Mouse (Mus musculus) cortical plate, adult 2 months (tissue): Measurements from ENCODE around the gene Hrh1. TPM values are rescaled to one million over a fixed set of nuclear protein-coding genes. Genes with fewer than 3 reads are reported as not detected.

Experiments used
- H3K27ac ChIP-seq: fragments of 200-500 bp; 2 replicates; pipeline ENCODE4 v1.5.1; 2012; ENCODE audit warnings: low read length, control low read depth, inconsistent platforms; ENCODE audit not compliant: insufficient read depth
- H3K4me1 ChIP-seq: fragments of 200-500 bp; 2 replicates; pipeline ENCODE4 v1.6.1; 2011; ENCODE audit warnings: low read length; ENCODE audit not compliant: control insufficient read depth, insufficient read depth
- H3K4me3 ChIP-seq: fragments of 200-500 bp; 2 replicates; pipeline ENCODE4 v1.5.1; 2011; ENCODE audit warnings: mild to moderate bottlenecking, low read length, control low read depth; ENCODE audit not compliant: insufficient read depth
- CTCF ChIP-seq: fragments of 200-500 bp; IDR thresholded peaks from 2 replicates; pipeline ENCODE4 v1.5.1; 2011; ENCODE audit warnings: mild to moderate bottlenecking, control low read depth, low read length; ENCODE audit not compliant: insufficient read depth; ENCODE audit errors: extremely low read depth
- POLR2A ChIP-seq: fragments of 200-500 bp; IDR thresholded peaks from 2 replicates; pipeline ENCODE4 v1.6.1; 2011; ENCODE audit warnings: mild to moderate bottlenecking, low read length, control low read depth; ENCODE audit not compliant: insufficient read depth; ENCODE audit errors: extremely low read depth
- polyA plus RNA-seq: library from polyadenylated mRNA; depleted of rRNA; stranded (reverse); fragments of >200 nt; gene quantifications from 2 replicates; pipeline ENCODE4 v1.2.3, GENCODE M21; 2012; rRNA removed

Gene Hrh1
- 18.8 and 19.5 TPM in 2 replicates for polyA plus RNA-seq

DNA sequence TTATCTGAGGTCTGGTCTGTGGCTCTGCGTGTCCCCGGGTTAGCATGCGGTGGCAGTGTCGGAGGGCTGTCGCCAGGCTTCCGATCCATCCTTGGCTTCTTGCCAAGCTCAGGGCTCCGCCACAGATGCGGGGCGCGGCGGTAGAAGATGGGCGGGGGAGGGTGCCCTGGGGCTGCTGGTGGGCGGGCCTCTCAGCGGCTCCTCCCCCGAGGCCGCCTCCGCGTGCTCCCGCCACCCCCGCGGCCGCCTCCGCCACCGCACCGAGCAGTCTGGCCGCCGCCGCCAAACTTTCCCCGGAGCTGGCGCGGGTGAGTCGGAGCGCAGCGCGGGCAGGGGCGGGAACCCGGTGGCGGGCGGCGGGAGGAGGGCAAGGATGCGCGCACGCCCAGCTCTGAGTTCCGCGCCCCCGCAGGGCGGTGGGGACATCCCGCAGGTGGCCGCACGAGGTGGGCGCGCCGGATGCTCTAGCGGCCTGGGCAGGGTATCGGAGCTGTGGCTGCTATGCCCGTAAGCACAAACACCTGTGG lies at the start of gene Hrh1:
Gene Hrh1, plus strand, starts transcription at position 246 of the 527 bp plus-strand sequence.
- Histone ChIP-seq H3K4me1 (peaks cover 4% of the 10 kb centered on the region; the same call in 1 of the 2 replicates), H3K4me3 (peak within 1 kb of the TSS; percentile 41), H3K27ac (peak within 1 kb of the TSS; percentile 24)
- TF ChIP-seq POLR2A: no peak
- no peak for TF ChIP-seq CTCF

GRCm38 (mm10) chr6:114354635-114355034 lies 43.1 kb upstream of the Hrh1 start:
- no peak for TF ChIP-seq POLR2A
- TF ChIP-seq CTCF: no peak
- H3K27ac ChIP-seq: no peak overlapping the region
- H3K4me1 ChIP-seq: 0 out of 2 replicates have a peak, but pooled peaks cover 1% of the 10 kb centered on the region
- H3K4me3 ChIP-seq: no peak overlapping the region

- Histone ChIP-seq H3K27ac (no peak overlapping the region), H3K4me1 (0 out of 2 replicates have a peak, but pooled peaks cover 1% of the 10 kb centered on the region), H3K4me3 (no peak overlapping the region)
- no peak for TF ChIP-seq POLR2A
These were observed 39.6 kb upstream of the Hrh1 start for GRCm38 (mm10) chr6:114358171-114358570.

GRCm38 (mm10) chr6:114362355-114362754 lies 35.4 kb upstream of the Hrh1 start:
- Histone ChIP-seq H3K4me1 (peaks cover 5% of the 10 kb centered on the region), H3K4me3 (no peak overlapping the region), H3K27ac (no peak overlapping the region)
- TF ChIP-seq CTCF: no peak
- no peak for TF ChIP-seq POLR2A

GRCm38 (mm10) chr6:114363740-114364139 lies 34.0 kb upstream of the Hrh1 start:
- TF ChIP-seq CTCF: no peak
- no peak for TF ChIP-seq POLR2A
- Histone ChIP-seq H3K4me1 (peaks cover 8% of the 10 kb centered on the region), H3K4me3 (no peak overlapping the region), H3K27ac (no peak overlapping the region)

DNA sequence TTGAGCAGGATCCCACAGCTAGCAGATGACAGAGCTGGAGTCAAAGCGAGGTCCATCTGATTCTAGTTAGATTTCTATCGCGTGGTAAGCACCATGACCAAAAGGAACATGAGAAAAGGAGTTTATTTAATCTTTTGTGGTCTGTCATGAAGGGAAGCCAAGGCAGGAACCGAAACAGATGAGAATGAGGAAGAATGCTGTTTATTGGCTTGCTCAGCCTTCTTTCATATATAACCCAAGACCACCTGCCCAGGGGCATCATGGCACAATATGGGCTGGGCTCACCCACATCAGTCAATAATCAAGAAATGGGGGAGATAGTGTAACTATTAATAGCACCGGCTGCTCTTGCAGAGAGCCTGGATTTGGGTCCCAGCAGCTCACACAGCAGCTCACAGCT lies 33.0 kb upstream of the Hrh1 start:
- Histone ChIP-seq H3K27ac (no peak overlapping the region), H3K4me1 (peaks cover 11% of the 10 kb centered on the region), H3K4me3 (no peak overlapping the region)
- no peak for TF ChIP-seq POLR2A
- TF ChIP-seq CTCF: no peak

GRCm38 (mm10) chr6:114366191-114366590 lies 31.5 kb upstream of the Hrh1 start:
- Histone ChIP-seq H3K4me1 (peaks cover 11% of the 10 kb centered on the region), H3K27ac (no peak overlapping the region), H3K4me3 (no peak overlapping the region)
- no peak for TF ChIP-seq CTCF
- TF ChIP-seq POLR2A: no peak

- H3K4me1 ChIP-seq: peaks cover 11% of the 10 kb centered on the region
- H3K27ac ChIP-seq: no peak overlapping the region
- H3K4me3 ChIP-seq: no peak overlapping the region
- TF ChIP-seq CTCF: no peak
- TF ChIP-seq POLR2A: no peak
These were observed 30.1 kb upstream of the Hrh1 start for GRCm38 (mm10) chr6:114367681-114368080.

- H3K4me1 ChIP-seq: peaks cover 11% of the 10 kb centered on the region
- TF ChIP-seq POLR2A (no peak), CTCF (no peak)
- H3K27ac ChIP-seq: no peak overlapping the region
- H3K4me3 ChIP-seq: no peak overlapping the region
These were observed 29.5 kb upstream of the Hrh1 start for GRCm38 (mm10) chr6:114368196-114368595.

DNA sequence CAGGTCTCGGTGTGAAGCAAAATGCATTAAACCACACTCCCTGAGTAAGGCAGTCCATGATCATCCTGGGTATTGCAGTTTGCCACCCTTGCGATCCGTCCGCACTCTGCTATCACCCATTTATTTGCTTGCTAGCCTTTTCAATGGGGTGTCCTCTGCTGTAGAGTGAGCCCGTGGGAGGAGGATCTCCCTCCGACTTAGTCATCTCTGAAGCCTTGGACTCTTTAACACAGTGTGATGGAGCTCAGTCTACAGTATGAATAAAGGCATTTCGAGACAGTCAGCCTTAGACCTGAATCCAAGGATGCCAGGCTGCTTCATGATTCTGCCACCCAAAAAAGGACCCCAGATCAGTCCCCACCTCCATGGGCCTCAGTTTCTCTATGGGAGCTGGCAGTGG lies 25.0 kb upstream of the Hrh1 start:
- no peak overlapping the region for H3K4me3 ChIP-seq
- no peak overlapping the region for H3K27ac ChIP-seq
- peaks cover 6% of the 10 kb centered on the region for H3K4me1 ChIP-seq
- TF ChIP-seq CTCF (no peak), POLR2A (no peak)

- Histone ChIP-seq H3K4me1 (no peaks in the 10 kb centered on the region), H3K4me3 (no peak overlapping the region), H3K27ac (no peak overlapping the region)
- TF ChIP-seq POLR2A: no peak
- no peak for TF ChIP-seq CTCF
These were observed 16.9 kb upstream of the Hrh1 start for GRCm38 (mm10) chr6:114380872-114381271.

GRCm38 (mm10) chr6:114387320-114387719 lies 10.4 kb upstream of the Hrh1 start:
- H3K4me3 ChIP-seq: no peak overlapping the region
- no peak overlapping the region for H3K27ac ChIP-seq
- H3K4me1 ChIP-seq: no peaks in the 10 kb centered on the region
- TF ChIP-seq CTCF (no peak), POLR2A (no peak)
